Mouse (Mus musculus) adipose tissue, adult 10 weeks (tissue): Measurements from ENCODE around the gene Olfr631. TPM values are rescaled to one million over a fixed set of nuclear protein-coding genes. Genes with fewer than 3 reads are reported as not detected.

ENCODE experiments used
- polyA plus RNA-seq: library from polyadenylated mRNA; stranded (reverse); fragments of 350-450 nt; fragmentation: Illumina TruSeq; extraction: RNeasy Lipid Tissue Mini Kit (QIAGEN cat#74804); gene quantifications from one replicate; pipeline ENCODE4 v1.2.3, GENCODE M21; 2014; ENCODE audit warnings: low read depth, low replicate concordance

Gene Olfr631
- not detected for polyA plus RNA-seq

GRCm38 (mm10) chr7:103928525-103928924, at the start of gene Olfr631:
Olfr631 (plus strand) TSS chr7:103928825.

GRCm38 (mm10) chr7:103886152-103886551, 42.5 kb upstream of the Olfr631 start, which contains the start of gene Olfr66:
Olfr66 (minus strand) TSS chr7:103886252.

GRCm38 (mm10) chr7:103894385-103894784, 34.2 kb upstream of the Olfr631 start, which contains the start of gene Olfr64:
Olfr64 (minus strand) TSS chr7:103894485.

GRCm38 (mm10) chr7:103903187-103903586, 25.4 kb upstream of the Olfr631 start, which contains the start of gene Olfr65:
Olfr65 (plus strand) TSS chr7:103903487.

GRCm38 (mm10) chr7:103934264-103934663, 5.6 kb downstream of the Olfr631 start, which contains the start of gene Olfr632:
Olfr632 (plus strand) TSS chr7:103934347.

GRCm38 (mm10) chr7:103944137-103944536, 15.5 kb downstream of the Olfr631 start, which contains the start of gene Olfr633:
Olfr633 (plus strand) TSS chr7:103944437.

GRCm38 (mm10) chr7:103970852-103971251, 42.2 kb downstream of the Olfr631 start, which contains the start of gene Olfr635:
Olfr635 (plus strand) TSS chr7:103971152.

Other genes starting within 250 kb of the Olfr631 start
- not detected for gene Olfr625-ps1, start 246.1 kb upstream of the Olfr631 start, polyA plus RNA-seq
- not detected for gene Olfr243, start 214.2 kb upstream of the Olfr631 start, polyA plus RNA-seq
- gene Olfr628, start 198.5 kb upstream of the Olfr631 start, polyA plus RNA-seq: not detected
- not detected for gene Olfr629, start 183.9 kb upstream of the Olfr631 start, polyA plus RNA-seq
- gene Olfr630, start 171.5 kb upstream of the Olfr631 start, polyA plus RNA-seq: not detected
- gene Olfr69, start 157.2 kb upstream of the Olfr631 start, polyA plus RNA-seq: not detected
- not detected for gene Olfr68, start 149.1 kb upstream of the Olfr631 start, polyA plus RNA-seq
- gene Olfr67, start 137.0 kb upstream of the Olfr631 start, polyA plus RNA-seq: not detected
- gene Hbb-bt, start 114.8 kb upstream of the Olfr631 start, polyA plus RNA-seq: 353 TPM
- gene Hbb-bs, start 100.7 kb upstream of the Olfr631 start, polyA plus RNA-seq: 2,394 TPM
- not detected for gene Hbb-bh2, start 88.3 kb upstream of the Olfr631 start, polyA plus RNA-seq
- gene Hbb-bh1, start 85.7 kb upstream of the Olfr631 start, polyA plus RNA-seq: not detected
- gene Hbb-y, start 75.6 kb upstream of the Olfr631 start, polyA plus RNA-seq: not detected
- not detected for gene Olfr66, start 42.6 kb upstream of the Olfr631 start, polyA plus RNA-seq
- not detected for gene Olfr64, start 34.3 kb upstream of the Olfr631 start, polyA plus RNA-seq
- gene Olfr65, start 25.3 kb upstream of the Olfr631 start, polyA plus RNA-seq: not detected
- not detected for gene Olfr632, start 5.5 kb downstream of the Olfr631 start, polyA plus RNA-seq
- not detected for gene Olfr633, start 15.6 kb downstream of the Olfr631 start, polyA plus RNA-seq
- not detected for gene Olfr635, start 42.3 kb downstream of the Olfr631 start, polyA plus RNA-seq
- gene Olfr638, start 69.9 kb downstream of the Olfr631 start, polyA plus RNA-seq: not detected
- gene Olfr639, start 88.5 kb downstream of the Olfr631 start, polyA plus RNA-seq: not detected
- not detected for gene Olfr640, start 96.7 kb downstream of the Olfr631 start, polyA plus RNA-seq
- not detected for gene Olfr641, start 106.6 kb downstream of the Olfr631 start, polyA plus RNA-seq
- not detected for gene Olfr642, start 123.8 kb downstream of the Olfr631 start, polyA plus RNA-seq
- gene 4930516K23Rik, start 132.6 kb downstream of the Olfr631 start, polyA plus RNA-seq: not detected
- not detected for gene Olfr644, start 143.0 kb downstream of the Olfr631 start, polyA plus RNA-seq
- not detected for gene Olfr645, start 156.6 kb downstream of the Olfr631 start, polyA plus RNA-seq
- not detected for gene Olfr646, start 176.0 kb downstream of the Olfr631 start, polyA plus RNA-seq
- gene Ubqln5, start 201.0 kb downstream of the Olfr631 start, polyA plus RNA-seq: 0.88 TPM
- not detected for gene Olfr643, start 208.6 kb downstream of the Olfr631 start, polyA plus RNA-seq
- gene Ubqln3, start 214.5 kb downstream of the Olfr631 start, polyA plus RNA-seq: 7.9 TPM
- 6.5 TPM for gene Ubqlnl, start 221.7 kb downstream of the Olfr631 start, polyA plus RNA-seq
- gene Olfm5, start 236.0 kb downstream of the Olfr631 start, polyA plus RNA-seq: not detected